Mouse (Mus musculus) liver, embryonic 15.5 days (tissue): Measurements from ENCODE around the gene Fer1l5. TPM values are rescaled to one million over a fixed set of nuclear protein-coding genes. Genes with fewer than 3 reads are reported as not detected.
A peak's percentile ranks its signal among the peaks of the same experiment; 100 is the strongest.

Experiments
- ATAC-seq: fragments of 200-750 bp; cut with Nextera tagmentation; 2 replicates; pipeline ENCODE4 v1.8.0; 2017; ENCODE audit warnings: moderate number of reproducible peaks, mild to moderate bottlenecking, moderate library complexity; ENCODE audit not compliant: insufficient read depth
- H3K27ac ChIP-seq: fragments of 300-500 bp; sonication (generic); replicated peaks from 2 replicates; pipeline ENCODE4 v1.5.1; 2015; ENCODE audit warnings: mild to moderate bottlenecking, inconsistent platforms
- H3K27me3 ChIP-seq: fragments of 300-500 bp; sonication (generic); 2 replicates; pipeline ENCODE4 v1.6.1; 2015; ENCODE audit warnings: mild to moderate bottlenecking, inconsistent platforms
- H3K36me3 ChIP-seq: fragments of 300-500 bp; sonication (generic); replicated peaks from 2 replicates; pipeline ENCODE4 v1.6.1; 2015; ENCODE audit warnings: moderate library complexity, mild to moderate bottlenecking, inconsistent platforms
- H3K4me1 ChIP-seq: fragments of 300-500 bp; sonication (generic); replicated peaks from 2 replicates; pipeline ENCODE4 v1.6.1; 2015; ENCODE audit warnings: inconsistent platforms
- H3K4me2 ChIP-seq: fragments of 300-500 bp; sonication (generic); 2 replicates; pipeline ENCODE4 v1.6.1; 2015; ENCODE audit warnings: moderate library complexity, mild to moderate bottlenecking, inconsistent platforms
- H3K4me3 ChIP-seq: fragments of 300-500 bp; sonication (generic); replicated peaks from 2 replicates; pipeline ENCODE4 v1.5.1; 2015; ENCODE audit warnings: mild to moderate bottlenecking, inconsistent platforms
- H3K9ac ChIP-seq: fragments of 300-500 bp; sonication (generic); 2 replicates; pipeline ENCODE4 v1.6.1; 2015; ENCODE audit warnings: moderate library complexity, mild to moderate bottlenecking, inconsistent platforms
- H3K9me3 ChIP-seq: fragments of 300-500 bp; sonication (generic); replicated peaks from 2 replicates; pipeline ENCODE4 v1.6.1; 2016; ENCODE audit warnings: inconsistent platforms
- WGBS: fragments of 180-500 bp; shearing (Covaris S2); methylation state at CpG from one replicate; pipeline ENCODE4 v1.1.7; 2015; ENCODE audit warnings: mixed read lengths; ENCODE audit not compliant: insufficient replicate concordance; 5-methylcytosine and 5-hydroxymethylcytosine counted together
- polyA plus RNA-seq: library from polyadenylated mRNA; unstranded; fragments of >200 nt; fragmentation: Nextera tagmentation; extraction: Ambion mirVana; gene quantifications from 2 replicates; pipeline ENCODE4 v1.2.1, GENCODE M21; 2015

Fer1l5 gene
- polyA plus RNA-seq, 1 experiment from 2014 or later: 0.23 TPM

DNA sequence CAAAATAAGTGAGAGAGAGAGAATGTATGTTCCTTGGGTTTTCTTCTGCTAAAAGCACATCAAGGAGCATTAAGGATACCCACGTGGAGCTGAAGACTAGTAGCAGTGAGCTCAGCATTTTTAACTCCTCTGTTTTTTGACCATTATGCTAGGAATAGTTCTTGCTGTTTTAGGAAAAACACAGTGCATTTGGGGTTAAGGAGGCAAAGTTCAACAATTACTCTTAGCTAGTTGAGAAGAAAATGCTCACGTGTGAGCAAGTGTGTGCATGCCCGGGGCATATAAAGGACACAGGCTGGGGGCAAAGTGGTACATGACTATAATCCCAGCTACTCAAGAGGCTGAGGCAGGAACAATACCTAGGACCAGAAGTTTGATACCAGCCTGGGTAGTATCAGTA is 61.5 kb downstream of the Fer1l5 start:
- no peaks in the 10 kb centered on the region for H3K27me3 ChIP-seq
- H3K27ac ChIP-seq: no peak overlapping the region
- H3K9me3 ChIP-seq: no peaks in the 10 kb centered on the region
- WGBS: 71% methylated on average over 3 of the region's 3 CpGs
- H3K9ac ChIP-seq: no peak overlapping the region
- H3K36me3 ChIP-seq: peaks cover 54% of the 10 kb centered on the region
- H3K4me3 ChIP-seq: no peak overlapping the region
- no peak overlapping the region for H3K4me2 ChIP-seq
- no peaks in the 10 kb centered on the region for H3K4me1 ChIP-seq
- ATAC-seq: no peak

DNA sequence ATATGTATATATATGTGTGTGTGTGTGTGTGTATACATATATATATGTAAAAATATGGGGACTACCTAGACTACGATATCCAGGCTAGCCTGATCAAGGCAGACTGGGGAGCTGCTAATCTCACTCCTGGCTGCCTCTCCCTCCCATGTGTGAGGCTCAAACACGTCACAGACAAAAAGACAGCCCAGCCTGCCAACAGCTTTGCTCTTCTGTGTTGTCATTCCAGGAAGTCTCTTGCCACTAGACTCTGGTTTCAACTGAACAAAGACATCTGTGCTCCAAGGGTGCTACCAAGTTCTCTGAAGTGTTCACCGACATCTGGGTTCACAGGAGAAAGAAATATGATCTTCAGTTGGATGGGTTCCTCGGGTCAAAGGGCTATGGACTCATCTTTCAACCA is 63.0 kb downstream of the Fer1l5 start:
- Histone ChIP-seq H3K4me3 (no peak overlapping the region), H3K9me3 (no peaks in the 10 kb centered on the region), H3K27me3 (no peaks in the 10 kb centered on the region), H3K9ac (no peak overlapping the region), H3K4me1 (no peaks in the 10 kb centered on the region), H3K27ac (no peak overlapping the region), H3K4me2 (no peak overlapping the region), H3K36me3 (peaks cover 53% of the 10 kb centered on the region)
- 65% methylated on average over 4 of the region's 4 CpGs for WGBS
- no peak for ATAC-seq

DNA sequence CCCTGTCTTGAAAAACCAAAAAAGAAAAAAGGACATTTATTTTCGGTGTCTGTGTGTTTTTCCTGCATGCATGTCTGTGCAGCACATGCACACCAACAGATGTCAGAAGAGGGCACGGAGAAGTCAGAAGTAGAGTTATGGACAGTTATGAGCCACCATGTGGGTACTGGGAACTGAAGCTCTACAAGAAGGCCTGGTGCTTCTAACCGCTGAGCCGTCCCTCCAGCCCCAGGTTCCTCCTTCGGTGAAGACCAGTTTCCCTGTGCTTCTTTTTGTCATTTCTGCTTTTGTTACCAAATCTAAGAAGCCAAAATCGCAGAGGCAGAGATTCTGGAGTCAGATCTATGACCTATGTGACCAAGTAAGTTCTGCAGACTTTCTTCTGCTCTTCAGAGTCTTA is 64.4 kb downstream of the Fer1l5 start:
- Histone ChIP-seq H3K4me1 (no peaks in the 10 kb centered on the region), H3K27ac (no peak overlapping the region), H3K9me3 (no peaks in the 10 kb centered on the region), H3K36me3 (peaks cover 44% of the 10 kb centered on the region), H3K9ac (no peak overlapping the region), H3K4me3 (no peak overlapping the region), H3K4me2 (no peak overlapping the region), H3K27me3 (no peaks in the 10 kb centered on the region)
- no peak for ATAC-seq
- WGBS: 74% methylated on average over 6 of the region's 6 CpGs

DNA sequence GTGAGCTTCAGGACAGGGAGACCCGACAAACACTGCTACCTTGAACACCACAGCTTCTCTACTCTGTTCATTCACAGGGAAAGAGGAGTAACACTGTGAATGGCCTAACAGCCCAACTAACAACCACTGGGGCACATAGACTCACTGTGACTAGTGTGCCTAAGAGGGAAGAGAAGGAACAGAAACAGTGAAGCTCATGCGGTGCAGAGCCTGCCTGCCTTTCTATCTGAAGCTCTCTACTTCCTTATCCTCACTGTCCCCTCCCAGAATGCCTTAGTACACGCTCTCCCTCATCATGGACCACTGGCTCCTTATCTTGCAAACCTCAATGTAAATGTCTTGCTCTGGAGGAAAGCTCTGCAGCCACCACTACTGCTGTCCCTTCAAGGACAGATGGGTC is 65.1 kb downstream of the Fer1l5 start:
- ATAC-seq: no peak
- WGBS: 76% methylated on average over 3 of the region's 3 CpGs

DNA sequence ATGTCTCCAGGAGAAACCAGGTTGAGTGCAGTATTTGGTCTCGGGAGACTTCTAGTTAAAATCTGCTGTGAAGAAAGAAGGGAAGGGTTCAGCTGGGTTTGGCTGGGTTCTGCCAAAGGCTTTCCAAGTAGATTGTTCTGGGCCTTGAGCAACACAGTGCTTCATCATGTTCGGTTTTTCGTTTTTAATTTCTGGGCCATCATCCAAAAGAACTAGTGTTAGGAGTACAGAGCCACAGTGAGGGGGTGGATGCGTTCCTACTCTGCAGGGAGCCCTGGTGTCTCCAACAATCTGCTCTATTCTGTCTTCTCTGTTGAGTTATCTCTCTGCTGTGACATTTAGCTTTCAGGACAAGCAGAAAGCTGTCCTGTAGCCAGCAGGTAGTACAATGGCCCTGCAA is 69.0 kb downstream of the Fer1l5 start:
- Histone ChIP-seq H3K27me3 (no peaks in the 10 kb centered on the region), H3K27ac (no peak overlapping the region), H3K4me3 (no peak overlapping the region), H3K9me3 (no peaks in the 10 kb centered on the region), H3K4me2 (no peak overlapping the region), H3K9ac (no peak overlapping the region), H3K4me1 (peaks cover 12% of the 10 kb centered on the region), H3K36me3 (peaks cover 32% of the 10 kb centered on the region)
- ATAC-seq: no peak
- WGBS: 72% methylated on average over 4 of the region's 4 CpGs

More for the DNA sequence above, 65.1 kb downstream of the Fer1l5 start:
- H3K9me3 ChIP-seq: no peaks in the 10 kb centered on the region
- no peak overlapping the region for H3K9ac ChIP-seq
- H3K4me3 ChIP-seq: no peak overlapping the region
- no peak overlapping the region for H3K27ac ChIP-seq
- H3K4me2 ChIP-seq: no peak overlapping the region
- no peaks in the 10 kb centered on the region for H3K4me1 ChIP-seq
- H3K27me3 ChIP-seq: no peaks in the 10 kb centered on the region
- H3K36me3 ChIP-seq: peaks cover 37% of the 10 kb centered on the region

DNA sequence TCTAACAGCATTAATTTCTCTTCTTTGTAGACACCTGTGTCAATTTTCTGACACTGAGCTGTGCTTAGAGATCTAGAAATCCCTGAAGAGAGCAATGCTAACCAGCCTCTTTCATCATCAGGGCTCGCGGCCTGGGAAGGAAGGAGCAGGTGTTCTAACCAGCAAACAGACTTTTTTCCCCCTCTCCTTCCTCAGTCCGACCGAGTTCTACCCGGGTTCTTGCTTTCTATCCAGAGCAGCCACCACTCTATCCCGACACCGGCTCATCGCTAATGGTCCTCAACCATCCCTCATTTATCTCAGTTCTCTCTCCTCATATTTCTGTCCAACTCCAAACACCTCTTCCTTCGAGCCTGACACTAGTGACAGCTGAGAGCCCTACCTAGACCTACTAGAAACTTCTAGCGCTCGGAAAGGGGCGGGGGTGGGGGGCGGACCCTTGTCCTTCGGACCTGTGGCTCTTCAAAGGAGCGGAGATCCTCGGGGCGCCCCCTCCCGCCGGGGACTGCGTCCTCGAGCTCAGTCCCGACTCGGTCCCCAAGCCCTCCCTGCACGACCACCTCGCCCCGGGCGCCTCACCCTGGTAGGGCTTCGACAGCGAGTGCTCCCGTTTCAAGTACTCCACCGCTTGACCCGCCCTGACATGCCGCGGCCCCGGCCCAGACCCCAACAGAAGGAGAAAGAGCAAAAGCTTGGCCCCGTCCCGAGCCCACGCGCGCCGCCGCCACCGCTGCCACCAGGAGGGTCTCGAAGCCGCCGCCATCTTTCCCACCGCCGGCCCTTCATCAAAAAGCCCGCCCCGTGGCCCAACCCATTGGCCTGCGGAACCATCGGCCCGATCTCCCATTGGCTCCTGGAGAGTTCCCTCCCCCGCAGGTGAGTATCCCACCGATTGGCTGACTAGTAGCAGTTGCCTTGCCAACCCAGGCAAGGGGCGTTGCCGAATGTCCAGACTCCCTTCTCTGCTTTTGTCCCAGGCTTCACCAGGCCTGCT is 72.7 kb downstream of the Fer1l5 start, which contains the start of gene Lman2l:
Gene Lman2l, minus strand, starts transcription at position 801 of the 994 bp plus-strand sequence.
- ATAC-seq: peak; percentile 99
- Histone ChIP-seq H3K9ac (peak within 1 kb of the TSS; percentile 81), H3K4me2 (peak within 1 kb of the TSS; percentile 95), H3K36me3 (no peaks in the 10 kb centered on the region; the same call in 1 of the 2 replicates), H3K4me1 (peaks cover 12% of the 10 kb centered on the region), H3K4me3 (peak within 1 kb of the TSS; percentile 96), H3K27ac (peak within 1 kb of the TSS; percentile 73), H3K27me3 (no peaks in the 10 kb centered on the region), H3K9me3 (no peaks in the 10 kb centered on the region)
- WGBS: under 1% methylated on average over 57 of the region's 57 CpGs

DNA sequence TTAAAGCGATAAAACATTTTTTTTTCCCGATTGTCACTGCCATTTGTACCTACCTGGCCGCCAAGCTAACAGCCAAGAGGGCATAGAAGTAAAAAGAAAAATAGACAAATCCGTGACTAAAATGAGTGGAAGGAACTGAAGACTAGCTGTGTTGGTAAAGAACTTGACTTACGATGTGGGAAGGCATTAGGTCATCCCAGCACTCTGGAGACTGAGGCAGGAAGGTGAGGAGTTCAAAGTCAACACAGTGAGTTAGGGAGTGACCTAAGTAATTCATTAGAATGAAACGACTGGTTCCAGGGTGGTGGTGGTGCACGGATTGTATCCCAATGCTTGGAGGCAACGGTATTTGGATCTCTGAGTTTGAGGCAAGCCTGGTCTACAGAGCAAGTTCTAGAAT is 73.4 kb downstream of the Fer1l5 start:
- ATAC-seq: no peak
- Histone ChIP-seq H3K27ac (peak overlapping the region; percentile 41; the same call in 1 of the 2 replicates), H3K36me3 (no peaks in the 10 kb centered on the region; the same call in 1 of the 2 replicates)

DNA sequence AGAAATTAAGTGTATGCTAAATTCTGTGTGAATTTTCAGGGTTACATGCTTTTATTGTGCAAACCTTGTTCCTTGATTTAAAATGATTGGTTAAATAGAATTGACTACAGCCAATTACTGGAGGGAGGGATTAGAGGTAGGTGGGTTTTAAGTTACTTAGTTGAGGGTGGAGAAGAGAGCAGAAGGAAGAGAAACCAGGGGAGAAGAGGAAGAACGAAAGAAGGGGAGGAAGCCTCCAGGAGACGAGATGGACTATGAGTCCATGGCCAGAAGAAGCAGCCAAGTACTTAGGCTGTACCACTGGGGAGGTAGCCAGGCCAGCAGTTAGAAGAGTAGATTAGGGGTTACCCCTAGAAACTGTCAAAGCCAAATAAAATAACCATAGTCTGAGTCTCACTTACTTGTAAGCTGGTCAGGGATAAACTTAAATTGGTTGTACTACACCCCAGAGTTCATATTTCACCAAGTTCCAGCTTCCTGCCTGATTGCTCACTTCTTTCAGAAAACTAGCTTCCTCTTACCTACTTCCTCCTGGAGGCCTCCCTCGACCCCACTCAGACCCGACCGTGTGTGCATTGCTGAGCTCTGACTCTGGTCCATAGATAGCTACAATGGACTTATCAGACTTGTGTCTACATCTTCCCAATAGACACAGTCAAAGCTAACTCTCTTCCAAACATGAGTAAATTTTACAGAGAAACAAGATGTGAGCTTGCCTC is 74.2 kb downstream of the Fer1l5 start:
- Histone ChIP-seq H3K9ac (no peak overlapping the region), H3K36me3 (no peaks in the 10 kb centered on the region; the same call in 1 of the 2 replicates), H3K9me3 (no peaks in the 10 kb centered on the region), H3K27me3 (no peaks in the 10 kb centered on the region), H3K4me2 (no peak overlapping the region; the same call in 1 of the 2 replicates), H3K4me3 (no peak overlapping the region), H3K27ac (peak overlapping the region; percentile 56), H3K4me1 (peaks cover 12% of the 10 kb centered on the region)
- WGBS: 20% methylated on average over 5 of the region's 5 CpGs
- ATAC-seq: no peak

More for the DNA sequence above, 73.4 kb downstream of the Fer1l5 start:
- H3K4me1 ChIP-seq: peaks cover 12% of the 10 kb centered on the region
- H3K4me3 ChIP-seq: peak overlapping the region; percentile 96
- 0 out of 2 replicates have a peak overlapping the region, but pooled peaks have one; percentile 4 for H3K9ac ChIP-seq
- H3K9me3 ChIP-seq: no peaks in the 10 kb centered on the region
- no peaks in the 10 kb centered on the region for H3K27me3 ChIP-seq
- peak overlapping the region; percentile 95 for H3K4me2 ChIP-seq
- 34% methylated on average over 8 of the region's 8 CpGs for WGBS

DNA sequence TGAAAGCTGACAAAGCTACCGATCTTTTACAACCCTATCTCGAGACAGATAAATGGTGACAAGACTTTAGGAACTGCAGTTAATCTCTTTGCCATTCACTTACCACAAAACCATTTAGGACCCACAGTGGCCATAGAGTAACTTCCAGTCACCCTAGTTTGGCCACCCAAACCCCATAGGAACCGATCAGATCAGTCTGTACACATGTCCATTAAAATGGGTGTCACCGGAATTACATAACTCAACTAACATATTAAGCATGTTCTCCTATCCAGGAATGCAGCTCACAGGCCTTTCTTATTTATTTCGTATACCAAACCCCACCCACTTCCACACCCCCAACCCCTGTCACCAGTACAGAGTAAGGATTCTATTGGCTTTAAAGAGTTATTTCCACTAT is 74.8 kb downstream of the Fer1l5 start:
- no peaks in the 10 kb centered on the region for H3K36me3 ChIP-seq
- no peak overlapping the region for H3K9ac ChIP-seq
- H3K9me3 ChIP-seq: no peaks in the 10 kb centered on the region
- H3K4me2 ChIP-seq: no peak overlapping the region
- peaks cover 12% of the 10 kb centered on the region for H3K4me1 ChIP-seq
- peak overlapping the region; percentile 56 for H3K27ac ChIP-seq
- H3K4me3 ChIP-seq: no peak overlapping the region
- ATAC-seq: no peak
- H3K27me3 ChIP-seq: no peaks in the 10 kb centered on the region
- 39% methylated on average over 5 of the region's 5 CpGs for WGBS

DNA sequence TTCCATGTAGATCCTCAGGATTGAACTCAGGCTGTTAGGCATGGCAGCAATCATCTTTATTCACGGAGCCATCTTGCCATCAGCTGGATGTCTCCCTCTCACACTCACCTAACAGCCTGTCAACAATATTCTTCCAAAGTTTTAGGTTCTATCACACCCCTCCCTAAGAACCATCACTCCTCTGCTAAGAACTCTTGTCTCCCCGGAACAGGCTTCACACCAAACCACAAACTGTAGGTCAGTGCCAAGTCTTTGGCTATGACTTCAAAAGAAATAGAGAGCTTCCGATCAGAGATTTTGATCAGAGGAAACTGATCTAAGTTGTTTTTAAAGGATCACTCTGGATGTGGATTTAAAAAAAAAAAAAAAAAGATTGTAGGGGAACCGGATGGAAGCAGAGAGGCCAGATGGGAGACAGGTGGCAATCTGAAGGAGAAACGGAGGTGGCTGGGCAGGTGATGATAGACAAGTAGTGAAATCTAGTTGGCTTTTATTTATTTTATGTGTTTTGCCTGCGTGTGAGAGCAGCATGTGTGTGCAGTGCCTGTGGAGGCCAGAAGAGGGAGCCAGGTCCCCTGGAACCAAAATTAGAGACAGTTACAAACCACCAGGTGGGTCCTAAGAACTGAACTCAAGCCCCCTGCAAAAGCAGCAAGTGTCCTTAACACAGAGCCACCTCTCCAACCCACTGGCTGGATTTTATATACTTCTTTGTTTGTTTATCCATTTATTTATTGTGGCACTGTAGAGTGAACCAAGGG is 82.1 kb downstream of the Fer1l5 start:
- Histone ChIP-seq H3K36me3 (no peaks in the 10 kb centered on the region), H3K27me3 (no peaks in the 10 kb centered on the region), H3K4me3 (no peak overlapping the region), H3K4me2 (no peak overlapping the region), H3K9me3 (no peaks in the 10 kb centered on the region), H3K4me1 (no peaks in the 10 kb centered on the region), H3K9ac (no peak overlapping the region), H3K27ac (no peak overlapping the region)
- ATAC-seq: no peak
- WGBS: 59% methylated on average over 6 of the region's 6 CpGs
